Mouse (Mus musculus) frontal cortex, adult 2 months (tissue): Measurements from ENCODE around the gene Tmed10. TPM values are rescaled to one million over a fixed set of nuclear protein-coding genes. Genes with fewer than 3 reads are reported as not detected.

Experiments used
- DNase-seq, 2 experiments: peaks; one replicate each; pipeline ENCODE4 v3.0.0; 2022; ENCODE audit warnings: low spot score in 1 of 2; ENCODE audit errors: extremely low spot score in 1 of 2
- polyA plus RNA-seq: library from polyadenylated mRNA; depleted of rRNA; stranded (reverse); fragments of >200 nt; gene quantifications from 2 replicates; pipeline ENCODE4 v1.2.3, GENCODE M21; 2012; rRNA removed

The Tmed10 gene
- polyA plus RNA-seq, result 128 and 136 TPM in 2 replicates

GRCm38 (mm10) chr12:85374561-85375272, at the start of gene Tmed10:
TSS of gene Tmed10 (minus strand) at chr12:85374847.
- DNase-seq, result peak; percentile 93 to 94

DNA sequence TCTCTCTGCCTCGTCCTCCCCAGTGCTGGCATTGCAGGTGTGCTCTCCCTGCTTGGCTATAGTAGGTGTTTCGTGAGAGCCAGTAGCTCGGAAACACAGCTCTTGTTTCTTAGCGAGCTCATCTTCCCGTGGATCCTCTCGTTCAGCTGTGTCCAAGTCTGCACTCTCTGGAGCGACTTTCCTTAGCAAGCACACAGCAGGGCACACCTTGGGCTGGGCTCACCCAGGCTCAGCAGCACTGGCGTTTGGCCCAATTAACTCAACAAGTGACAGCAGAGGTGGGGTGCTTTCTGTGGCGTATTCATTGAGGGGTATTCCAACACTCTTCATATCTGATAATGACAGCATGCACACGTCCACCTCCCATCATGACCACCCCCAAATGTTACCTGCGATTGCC, 48.6 kb upstream of the Tmed10 start:
- no peak for DNase-seq

DNA sequence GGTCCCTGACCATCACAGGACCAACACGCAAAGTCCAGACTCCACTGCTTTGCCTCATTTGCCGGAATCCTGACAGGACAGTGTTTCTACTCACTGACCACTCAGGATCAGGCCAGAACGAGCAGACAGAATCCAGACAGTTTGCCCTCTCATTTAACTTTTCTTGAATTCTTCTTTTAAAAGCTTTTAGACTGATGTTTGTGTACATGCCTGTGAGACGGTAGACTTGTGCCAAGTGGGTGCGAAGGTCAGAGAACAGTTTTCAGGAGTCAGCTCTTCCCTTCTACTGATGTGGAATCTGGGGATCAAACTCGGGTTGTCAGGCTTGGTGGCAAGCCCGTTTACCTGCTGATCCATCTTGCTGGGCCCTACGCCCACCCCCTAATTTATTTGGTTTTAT, 47.9 kb upstream of the Tmed10 start:
- no peak for DNase-seq

- no peak for DNase-seq
Observed at GRCm38 (mm10) chr12:85420945-85421344, 46.3 kb upstream of the Tmed10 start.

- DNase-seq, result no peak
Observed at GRCm38 (mm10) chr12:85417845-85418244, 43.2 kb upstream of the Tmed10 start.

DNA sequence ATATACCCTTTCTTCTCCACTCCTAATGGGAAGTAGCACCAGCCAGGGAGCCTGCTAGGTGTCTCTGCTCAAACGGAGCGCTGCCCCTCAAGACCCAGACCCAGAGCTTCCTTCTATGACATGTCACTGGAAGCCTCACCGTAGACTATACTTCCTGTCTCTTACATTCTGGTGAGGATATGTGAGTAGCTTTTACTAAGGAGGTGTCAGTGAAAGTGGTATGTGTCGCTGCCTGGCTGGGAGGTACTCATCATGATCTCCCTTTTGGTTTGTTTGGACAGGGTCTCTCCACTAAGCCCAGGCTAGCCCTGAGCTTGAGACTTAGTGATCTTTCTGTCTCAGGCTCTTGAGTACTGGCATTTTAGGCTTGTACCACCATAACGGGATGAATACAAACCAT, 41.7 kb upstream of the Tmed10 start:
- no peak for DNase-seq

- no peak for DNase-seq
Observed at GRCm38 (mm10) chr12:85415876-85416275, 41.2 kb upstream of the Tmed10 start.

DNA sequence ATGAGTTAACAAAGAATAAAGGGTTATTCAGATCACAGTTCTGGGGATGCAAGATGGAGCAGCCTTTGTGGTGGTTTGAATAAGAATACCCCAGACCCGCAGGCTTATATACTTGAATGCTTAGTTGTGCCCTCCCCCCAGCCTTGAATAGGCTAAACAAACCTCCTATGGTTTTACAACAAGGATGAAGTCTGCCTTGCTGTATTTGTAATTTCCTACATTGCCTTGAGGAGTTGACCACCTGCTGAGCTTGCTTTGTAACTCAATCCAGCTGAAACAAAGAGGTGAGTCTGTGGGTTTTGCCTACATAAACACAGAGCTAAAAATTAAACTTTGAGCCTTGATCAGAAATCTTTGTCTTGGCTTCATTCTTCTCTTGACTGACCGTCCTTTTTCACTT, 36.5 kb upstream of the Tmed10 start:
- no peak for DNase-seq

GRCm38 (mm10) chr12:85397960-85398272, 23.3 kb upstream of the Tmed10 start:
- DNase-seq, result no peak

GRCm38 (mm10) chr12:85397063-85397959, 22.7 kb upstream of the Tmed10 start:
- DNase-seq, result no peak

- no peak for DNase-seq
Observed at GRCm38 (mm10) chr12:85393981-85394380, 19.3 kb upstream of the Tmed10 start.

GRCm38 (mm10) chr12:85393526-85393925, 18.9 kb upstream of the Tmed10 start:
- DNase-seq, result no peak

- DNase-seq, result no peak
Observed at GRCm38 (mm10) chr12:85391148-85391547, 16.5 kb upstream of the Tmed10 start.

- DNase-seq, result no peak
Observed at GRCm38 (mm10) chr12:85389204-85390185, 14.8 kb upstream of the Tmed10 start.

DNA sequence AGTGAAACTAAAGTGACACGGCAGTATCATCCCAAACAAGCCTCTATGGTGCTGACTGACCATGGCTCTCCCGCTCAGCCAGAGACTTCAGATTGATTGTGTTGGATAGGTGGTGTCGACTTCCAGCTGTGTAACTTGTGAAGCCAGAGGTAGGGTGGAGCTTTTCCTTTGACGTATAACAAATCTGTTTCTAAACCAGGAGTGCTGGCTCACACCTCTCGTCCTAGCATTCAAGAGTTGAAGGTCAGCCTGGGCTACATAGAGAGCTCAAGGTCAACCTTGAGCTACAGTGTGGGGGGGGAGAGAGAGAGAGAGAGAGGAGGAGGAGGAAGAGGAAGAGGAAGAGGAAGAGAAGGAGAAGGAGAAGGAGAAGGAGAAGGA, 11.3 kb upstream of the Tmed10 start:
- no peak for DNase-seq

GRCm38 (mm10) chr12:85385329-85385994, 10.8 kb upstream of the Tmed10 start:
- DNase-seq, result no peak

DNA sequence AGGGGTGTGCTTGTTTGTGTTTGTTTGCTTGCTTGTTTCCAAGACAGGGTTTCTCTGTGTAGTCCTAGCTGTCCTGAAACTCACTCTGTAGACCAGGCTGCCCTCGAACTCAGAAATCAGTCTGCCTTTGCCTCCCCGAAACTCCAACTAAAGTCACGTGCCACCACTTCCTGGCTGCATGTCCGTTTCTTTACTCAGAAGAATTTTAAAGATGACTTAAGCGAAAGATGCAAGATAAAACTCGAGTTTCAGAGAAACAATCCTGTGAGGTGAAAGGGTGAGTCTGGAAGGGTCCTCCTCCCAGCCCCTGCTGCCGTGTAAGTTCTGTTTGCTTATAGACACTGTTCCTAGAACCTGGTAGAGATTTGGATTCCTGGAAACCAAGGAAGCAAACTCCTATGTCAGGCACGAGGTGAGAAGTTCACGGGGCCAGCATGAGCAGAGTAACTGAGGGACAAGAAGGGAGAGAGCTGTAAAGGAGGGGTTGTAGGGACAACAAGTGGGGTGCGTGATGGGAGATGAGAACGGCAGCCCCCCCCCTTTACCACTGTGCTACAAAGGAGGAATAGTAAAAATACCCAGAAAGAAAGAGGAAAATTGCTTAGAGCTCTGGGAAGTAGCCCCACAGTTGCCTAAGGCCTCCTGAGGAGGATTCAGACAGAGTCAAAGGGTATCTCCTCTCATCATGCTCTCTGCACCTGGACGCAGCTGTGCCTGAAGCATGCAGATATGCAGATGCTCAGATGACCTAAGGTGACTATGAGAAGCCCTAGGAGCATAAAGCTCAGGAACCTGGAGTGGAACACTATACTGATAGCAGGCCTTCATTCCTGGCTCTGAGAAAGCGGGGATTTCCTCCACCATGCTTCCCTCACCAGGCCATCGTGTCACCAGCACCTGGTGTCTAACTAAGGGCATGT, 8.4 kb upstream of the Tmed10 start:
- no peak for DNase-seq

- DNase-seq, result no peak
Observed at GRCm38 (mm10) chr12:85381570-85381969, 6.9 kb upstream of the Tmed10 start.

DNA sequence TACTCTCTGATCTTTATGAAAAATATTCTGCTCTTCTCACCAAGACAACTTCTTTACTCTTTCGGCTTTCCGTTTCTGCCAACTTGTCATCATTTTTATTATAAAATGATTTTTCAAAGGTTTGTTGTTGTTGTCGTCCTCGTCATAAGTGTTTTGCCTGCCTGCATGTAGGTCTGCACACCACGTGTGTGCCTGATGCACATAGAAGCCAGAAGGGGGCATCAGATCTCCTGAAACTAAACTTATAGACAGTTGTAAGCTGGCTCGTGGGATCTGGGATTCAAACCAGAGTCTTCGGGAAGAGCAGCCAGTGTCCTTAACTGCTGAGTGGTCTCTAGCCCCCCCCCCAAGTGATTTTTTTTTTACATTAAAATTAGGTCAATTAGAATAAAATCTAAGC, 6.3 kb upstream of the Tmed10 start:
- DNase-seq, result no peak
